Mouse (Mus musculus) lung, adult 2 months (tissue): ENCODE results near the gene Olfr1218.

Experiments used
- CTCF ChIP-seq: fragments of 200-500 bp; IDR thresholded peaks from 2 replicates; pipeline ENCODE4 v1.5.1; 2011; ENCODE audit warnings: mild to moderate bottlenecking, low read length, control low read depth; ENCODE audit not compliant: insufficient read depth
- POLR2A ChIP-seq: fragments of 200-500 bp; IDR thresholded peaks from 2 replicates; pipeline ENCODE4 v1.6.1; 2011; ENCODE audit warnings: low read depth, mild to moderate bottlenecking, control low read depth, low read length, borderline replicate concordance; ENCODE audit errors: extremely low read depth

DNA sequence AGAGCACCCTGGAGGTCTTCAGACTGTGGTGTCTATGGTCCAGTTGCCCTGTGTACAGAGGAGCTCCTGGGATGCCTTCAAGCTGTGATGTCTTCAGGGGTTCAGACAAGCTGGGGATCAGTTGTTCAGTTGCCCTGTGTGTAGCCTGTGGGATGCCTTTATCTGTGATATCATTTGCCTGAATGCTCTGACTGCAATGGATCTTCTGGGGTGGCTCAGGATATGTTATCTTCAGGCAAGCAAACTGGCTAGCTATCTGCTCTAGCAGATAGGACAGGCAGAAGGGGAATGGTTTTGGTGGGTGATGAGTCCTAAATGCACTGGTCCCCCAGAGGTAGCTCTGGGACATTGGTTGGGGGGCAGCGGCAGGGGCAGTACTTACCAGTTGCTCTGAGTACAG lies 32.9 kb upstream of the Olfr1218 start:
- TF ChIP-seq CTCF (no peak), POLR2A (no peak)
